Mouse (Mus musculus): ENCODE data around the gene Fam19a3. TPM values are rescaled to one million over a fixed set of nuclear protein-coding genes. Genes with fewer than 3 reads are reported as not detected.
"Not testable (repeated sequence)": the region's sequence is repeated elsewhere in the genome, so short reads cannot be mapped to it uniquely, and the experiment has no call there.

Fam19a3 gene
- total RNA-seq (2021): 1 to 10 TPM; 2.4 to 3.7 TPM

- DNase-seq: peak; percentile 80
Measured at GRCm38 (mm10) chr3:104781471-104781903, at the start of gene Fam19a3. TSS of gene Fam19a3 (minus strand) at chr3:104781840.

- no peak for DNase-seq
Measured at GRCm38 (mm10) chr3:104822413-104822812, 40.8 kb upstream of the Fam19a3 start.

DNA sequence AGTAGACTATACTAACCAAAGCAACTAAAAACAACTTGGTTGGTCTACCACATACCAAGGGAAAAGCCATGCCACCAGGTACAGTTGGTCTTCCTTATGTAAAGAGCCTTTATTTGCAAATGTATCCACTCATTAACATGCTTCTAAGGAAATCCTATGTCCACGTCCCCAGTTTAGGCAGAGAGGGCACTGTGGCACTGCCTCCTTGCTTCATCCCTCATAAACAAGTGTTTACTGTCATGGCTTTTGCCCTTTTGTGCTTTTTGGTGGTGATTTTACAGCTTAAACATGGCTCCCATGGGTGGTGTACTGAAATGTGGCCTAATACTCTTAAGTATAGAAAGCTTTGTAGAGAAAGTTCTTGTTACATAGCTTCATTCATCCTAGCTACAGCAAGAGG lies 38.8 kb upstream of the Fam19a3 start:
- no peak for DNase-seq

- DNase-seq: no peak
Measured at GRCm38 (mm10) chr3:104818749-104819134, 37.1 kb upstream of the Fam19a3 start.

DNA sequence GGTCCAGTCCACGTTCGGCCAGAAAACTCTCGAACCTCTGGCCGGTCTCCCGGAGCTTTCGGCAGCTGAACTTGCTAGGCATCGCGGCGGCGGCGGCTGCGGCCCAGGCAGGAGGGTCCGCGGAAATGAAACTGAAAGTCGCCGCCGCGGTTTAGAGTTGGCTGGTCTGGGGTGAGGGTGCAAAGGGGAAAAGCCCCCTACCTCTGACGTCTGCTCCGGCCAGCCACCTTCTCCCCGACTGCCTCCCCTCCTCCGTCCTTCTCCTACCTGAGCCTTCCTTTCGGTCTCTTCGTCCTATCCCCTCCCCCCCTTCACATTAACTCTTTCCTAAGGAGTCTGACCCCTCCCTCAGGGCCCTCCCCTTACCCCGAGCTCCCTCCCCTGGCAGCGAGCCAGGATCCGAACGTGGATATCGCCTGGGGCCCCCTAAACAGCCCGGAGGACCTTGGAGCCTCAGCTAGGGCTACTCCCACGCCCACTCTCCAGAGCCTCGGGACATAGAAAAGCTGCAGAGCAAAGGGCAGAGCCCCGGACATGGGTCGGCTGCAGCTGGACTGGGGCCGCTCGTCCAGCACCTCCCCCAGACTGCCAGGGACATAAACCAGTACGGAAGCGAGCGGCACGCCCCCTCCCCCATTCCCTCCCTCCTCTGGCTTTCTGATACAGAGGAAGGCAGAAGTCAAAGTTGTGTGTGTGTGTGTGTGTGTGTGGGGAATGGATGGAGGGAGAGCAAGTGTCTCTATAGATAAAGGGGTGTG lies 36.5 kb upstream of the Fam19a3 start, which contains the start of gene Mov10:
Gene Mov10, minus strand, starts transcription at position 573 of the 758 bp plus-strand sequence.
- DNase-seq: peak; percentile 82

DNA sequence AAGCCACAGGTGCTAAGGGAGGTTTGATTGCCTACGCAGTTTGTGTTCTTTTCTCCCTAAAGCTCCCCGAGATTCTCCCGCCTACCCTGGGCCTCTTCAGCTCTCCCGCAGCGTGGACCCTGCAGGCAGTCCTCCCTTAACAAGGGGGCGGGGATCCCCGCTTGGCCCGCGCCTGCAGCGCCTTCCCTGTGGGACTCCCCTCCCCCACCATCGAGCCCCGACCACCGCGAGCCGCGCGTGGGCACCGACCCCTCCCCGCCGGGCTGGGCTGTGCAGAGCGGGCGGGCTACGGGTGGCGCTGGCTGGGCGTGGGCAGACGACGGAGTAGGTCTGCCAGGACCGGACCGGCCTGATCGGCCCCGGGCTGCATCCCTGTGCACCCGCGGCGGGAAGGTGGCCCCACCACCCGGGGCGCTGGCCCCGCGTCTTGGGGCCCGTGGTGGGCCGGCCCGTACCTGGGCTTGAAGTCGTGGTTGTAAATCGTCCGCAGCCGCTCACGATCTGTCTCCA lies 35.9 kb upstream of the Fam19a3 start:
- peak; percentile 75 for DNase-seq

DNA sequence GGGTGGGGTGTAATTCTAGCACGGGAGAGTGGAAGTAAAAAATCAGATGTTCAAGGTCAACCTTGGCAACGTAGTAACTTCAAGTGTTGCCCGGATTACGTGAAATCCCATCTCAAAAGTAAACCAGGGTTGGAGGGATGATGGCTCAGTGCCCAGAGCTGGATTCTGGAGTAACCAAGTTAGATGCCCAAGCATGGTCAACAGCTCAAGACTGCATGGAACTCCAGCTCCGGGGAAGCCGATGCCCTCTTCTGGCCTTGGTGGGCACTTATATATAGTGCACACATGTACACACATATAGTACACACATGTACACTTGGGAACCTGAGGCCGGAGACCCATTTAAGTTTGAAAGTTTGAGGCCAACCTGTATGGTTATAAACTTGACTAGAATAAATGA lies 34.5 kb upstream of the Fam19a3 start:
- no peak for DNase-seq

DNA sequence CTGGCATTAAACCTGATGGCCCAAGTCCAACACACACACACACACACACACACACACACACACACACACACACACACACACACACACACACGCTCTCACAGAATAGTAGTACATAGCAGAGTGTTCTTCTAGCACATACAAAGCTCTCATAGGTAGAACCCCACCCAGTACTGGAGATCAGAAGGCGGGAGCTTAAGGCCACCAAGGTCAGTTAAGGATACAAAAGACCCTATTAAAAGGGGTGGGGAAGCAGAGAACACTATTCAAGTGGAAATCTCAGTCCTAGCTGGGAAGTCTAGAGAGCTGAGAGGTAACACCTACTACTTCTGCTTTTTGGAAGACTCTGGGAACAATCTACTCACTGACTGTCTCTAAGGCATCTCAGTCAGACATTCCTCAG lies 33.7 kb upstream of the Fam19a3 start:
- no peak for DNase-seq

- DNase-seq: no peak
Measured at GRCm38 (mm10) chr3:104814746-104815145, 33.1 kb upstream of the Fam19a3 start.

GRCm38 (mm10) chr3:104813227-104813626 lies 31.6 kb upstream of the Fam19a3 start:
- DNase-seq: not testable (repeated sequence)

- no peak for DNase-seq
Measured at GRCm38 (mm10) chr3:104812254-104812653, 30.6 kb upstream of the Fam19a3 start.

GRCm38 (mm10) chr3:104811752-104812151 lies 30.1 kb upstream of the Fam19a3 start:
- no peak for DNase-seq

DNA sequence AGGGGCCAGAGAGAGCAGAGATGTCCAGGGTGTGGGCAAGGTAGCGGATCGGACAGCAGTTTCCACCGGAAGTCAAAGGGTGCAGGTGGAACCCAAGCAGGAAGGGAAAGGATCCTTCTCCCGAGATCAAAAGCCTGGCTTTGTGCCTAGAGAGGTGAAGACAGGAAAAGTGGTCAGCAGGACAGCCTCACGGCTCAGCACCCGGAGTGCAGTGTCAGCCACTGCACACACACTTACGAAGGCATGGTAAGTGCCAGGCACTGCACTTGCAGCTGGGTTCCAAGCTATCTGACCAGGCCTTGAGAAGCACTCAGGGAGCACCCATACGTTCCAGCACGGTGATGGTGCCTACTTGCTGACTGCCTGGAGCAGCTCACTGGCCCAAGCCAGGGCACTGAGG lies 23.9 kb upstream of the Fam19a3 start:
- peak; percentile 66 for DNase-seq

- DNase-seq: no peak
Measured at GRCm38 (mm10) chr3:104804312-104804711, 22.7 kb upstream of the Fam19a3 start.

GRCm38 (mm10) chr3:104801481-104801880 lies 19.8 kb upstream of the Fam19a3 start:
- DNase-seq: no peak

GRCm38 (mm10) chr3:104800681-104801080 lies 19.0 kb upstream of the Fam19a3 start:
- DNase-seq: peak; percentile 2

DNA sequence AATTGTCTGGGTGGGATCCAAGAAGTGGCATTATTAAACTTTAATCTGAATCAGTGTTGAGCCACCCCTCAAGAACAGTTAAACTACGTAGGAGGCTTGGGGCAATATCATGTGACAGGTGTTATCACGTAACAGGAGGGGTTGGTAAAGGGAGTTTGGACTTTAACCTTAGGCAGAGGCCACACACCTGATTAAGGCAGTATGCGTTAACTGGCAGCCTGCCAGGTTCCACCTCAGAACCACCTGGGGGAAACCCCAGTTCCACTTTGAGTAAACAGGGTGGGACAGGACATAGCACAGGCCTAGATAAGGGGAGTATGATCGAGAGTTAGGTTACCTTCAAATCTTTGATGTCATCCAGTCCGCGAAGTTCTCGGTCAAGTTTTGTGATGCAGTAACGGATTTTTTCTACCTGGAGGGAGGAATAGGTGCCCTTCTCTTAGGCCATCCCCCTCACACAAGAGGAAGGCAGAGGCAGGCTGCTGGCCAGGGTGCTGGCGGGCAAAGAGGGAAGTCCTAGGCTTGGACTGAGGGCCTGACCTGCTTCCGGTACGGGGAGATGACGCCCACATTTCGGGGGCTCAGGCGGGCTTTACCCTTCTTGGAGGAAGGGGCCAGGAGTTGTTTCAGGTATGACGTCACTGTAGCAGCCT lies 14.9 kb upstream of the Fam19a3 start:
- DNase-seq: no peak

- DNase-seq: no peak
Measured at GRCm38 (mm10) chr3:104795661-104796340, 14.2 kb upstream of the Fam19a3 start.

GRCm38 (mm10) chr3:104794953-104795470 lies 13.4 kb upstream of the Fam19a3 start:
- no peak for DNase-seq

DNA sequence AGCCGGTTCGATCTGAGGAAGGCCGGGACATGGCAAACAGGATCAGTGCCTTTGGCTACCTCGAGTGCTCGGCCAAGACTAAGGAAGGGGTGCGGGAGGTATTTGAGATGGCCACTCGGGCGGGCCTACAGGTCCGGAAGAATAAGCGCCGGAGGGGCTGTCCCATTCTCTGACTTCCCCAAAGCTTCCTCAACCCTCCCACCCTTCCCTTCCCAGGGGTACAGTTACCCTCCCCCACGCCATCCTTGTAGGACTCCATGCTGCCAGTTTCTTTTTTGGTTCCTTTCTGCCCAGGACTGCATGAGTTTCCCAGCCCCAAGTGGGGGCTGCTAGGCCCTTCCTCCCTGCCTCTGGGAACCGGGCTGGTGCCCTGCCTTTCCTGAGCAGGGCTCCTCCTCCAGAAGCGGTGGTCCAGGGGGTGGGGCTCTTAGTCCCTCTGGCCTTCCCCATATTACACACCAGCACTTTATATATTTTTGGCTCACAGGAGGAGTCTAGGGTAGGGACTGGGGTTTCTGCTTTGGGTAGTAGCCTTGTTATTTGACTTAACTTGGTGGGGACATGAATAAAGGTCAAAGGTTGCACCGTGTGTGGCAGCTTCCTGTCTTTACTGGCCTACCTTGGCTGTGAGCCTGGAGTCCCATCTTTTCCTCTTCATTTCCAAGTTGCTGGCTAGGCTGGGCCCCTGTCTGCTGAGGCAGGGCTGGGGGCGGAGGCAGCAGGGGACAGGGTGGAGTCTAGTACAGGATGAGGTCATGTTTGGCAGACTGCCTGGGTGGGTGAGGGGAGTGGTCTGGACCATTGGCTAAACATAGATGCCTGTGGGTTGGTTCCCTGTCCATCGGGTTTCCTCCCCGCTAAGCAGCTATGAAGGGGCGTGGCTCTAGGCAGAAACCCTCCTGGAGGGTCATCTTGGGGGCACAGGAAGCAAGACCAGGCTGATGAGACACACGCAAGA lies 12.5 kb upstream of the Fam19a3 start:
- peak; percentile 100 for DNase-seq
